Mouse (Mus musculus) brain, embryonic 14.5 days (tissue): ENCODE measurements at regions not wholly inside any gene's neighbourhood (a gene's known extent, or its start where the extent isn't known, plus 50 kb on each side); places are given as distances from the start of the nearest gene placed in this dataset.

Experiments
- CTCF ChIP-seq: fragments of 200-500 bp; IDR thresholded peaks from 2 replicates; pipeline ENCODE4 v1.5.1; 2012; ENCODE audit warnings: inconsistent platforms, mild to moderate bottlenecking, moderate library complexity, borderline replicate concordance; ENCODE audit not compliant: insufficient read depth, insufficient read length; ENCODE audit errors: extremely low read depth
- POLR2A ChIP-seq: fragments of 200-500 bp; IDR thresholded peaks from 2 replicates; pipeline ENCODE4 v1.6.1; 2012; ENCODE audit warnings: mild to moderate bottlenecking, inconsistent platforms, borderline replicate concordance; ENCODE audit not compliant: poor library complexity, insufficient read depth, insufficient read length, severe bottlenecking; ENCODE audit errors: extremely low read depth

- TF ChIP-seq CTCF (no peak), POLR2A (no peak)
These were observed 914.4 kb downstream of the Slitrk6 start for GRCm38 (mm10) chr14:109840354-109841104.
